8 mouse cellular contexts compared by ENCODE assay signal in the genomic region with DNA sequence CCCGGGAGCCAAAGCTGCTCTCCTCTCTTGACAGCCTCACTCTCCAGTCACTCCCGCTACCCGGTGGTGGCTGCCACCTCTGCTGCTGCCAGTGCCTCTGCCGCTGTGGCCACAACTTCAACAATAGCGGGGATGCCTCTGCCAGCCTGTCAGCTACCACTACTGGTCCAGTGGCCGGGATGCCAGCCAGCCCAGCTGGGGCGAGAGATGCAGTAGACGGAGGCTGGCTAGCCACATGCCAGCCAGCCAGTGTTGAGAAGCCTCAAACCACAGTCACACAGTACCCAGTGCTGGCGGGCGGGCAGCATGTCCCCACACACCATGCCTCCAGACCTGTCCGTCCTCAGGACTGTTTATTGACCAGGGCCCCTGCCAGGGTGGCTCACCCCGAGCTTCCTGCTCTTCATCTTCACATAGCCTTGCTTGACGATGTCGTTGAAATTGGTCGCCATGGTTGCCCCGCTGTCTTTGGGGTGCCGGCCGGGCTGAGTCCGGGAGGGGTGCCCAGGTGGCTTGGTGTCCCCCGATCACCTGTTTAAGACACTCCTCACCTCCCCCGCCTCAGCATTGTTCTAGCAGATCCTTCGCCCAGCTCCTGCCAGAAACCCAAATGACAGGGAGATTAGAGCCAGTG. TPM values are rescaled to one million over a fixed set of nuclear protein-coding genes. Genes with fewer than 3 reads are reported as not detected.
DNase-seq lines count a peak whose midpoint lies in the region; ATAC-seq and TF ChIP-seq lines count a peak whose summit lies in the region.

No protein-coding gene starts in this region.

- TF ChIP-seq EP300 in heart, adult 2 months (IDR thresholded peaks at IDR 0.05; ENCODE audit: insufficient read depth, low read depth, low read length) = no peak
- no peak for TF ChIP-seq EP300 in lung, postnatal 0 days (IDR thresholded peaks at IDR 0.05)

- H3K4me1 ChIP-seq in heart, adult 2 months (ENCODE audit: control insufficient read depth, insufficient read depth, low read length) = peaks cover 15% of the 10 kb centered on the region
- H3K4me1 ChIP-seq in cerebellum, adult 2 months (ENCODE audit: control insufficient read depth, insufficient read depth, low read length) = peaks cover 23% of the 10 kb centered on the region
- peaks cover 34% of the 10 kb centered on the region for H3K4me1 ChIP-seq in lung, postnatal 0 days (ENCODE audit: insufficient read depth, low read depth, low read length)

- H3K27ac ChIP-seq in heart, adult 2 months = peak overlapping the region; percentile 65
- 0 out of 2 replicates have a peak overlapping the region, but pooled peaks have one; percentile 14 for H3K27ac ChIP-seq in cerebellum, adult 2 months (ENCODE audit: insufficient read depth, low read length)
- peak overlapping the region; percentile 93 for H3K27ac ChIP-seq in layer of hippocampus, adult 2 months
- 0 out of 2 replicates have a peak overlapping the region, but pooled peaks have one; percentile 43 for H3K27ac ChIP-seq in lung, postnatal 0 days (ENCODE audit: low read length)

- no peak for TF ChIP-seq CTCF in heart, adult 2 months (IDR thresholded peaks at IDR 0.05)
- TF ChIP-seq CTCF in cerebellum, adult 2 months (IDR thresholded peaks at IDR 0.05; ENCODE audit: borderline replicate concordance, insufficient read depth, low read depth, low read length) = no peak
- no peak for TF ChIP-seq CTCF in layer of hippocampus, adult 2 months (conservative IDR thresholded peaks at IDR 0.05)
- TF ChIP-seq CTCF in lung, postnatal 0 days (IDR thresholded peaks at IDR 0.05) = no peak

- H3K4me2 ChIP-seq in lung, postnatal 0 days (replicated peaks; ENCODE audit: low read depth, low read length) = peak overlapping the region; percentile 69

- WGBS in heart, adult 2 months = 15% methylated on average over 22 of the region's 22 CpGs
- under 1% methylated on average over 22 of the region's 22 CpGs for WGBS in cerebellum, adult 2 months
- WGBS in lung, postnatal 0 days = 4% methylated on average over 20 of the region's 22 CpGs

- H3K79me2 ChIP-seq in heart, adult 2 months (replicated peaks; ENCODE audit: control insufficient read depth, insufficient read depth, low read length) = no peaks in the 10 kb centered on the region

- TF ChIP-seq POLR2A in heart, adult 2 months (IDR thresholded peaks at IDR 0.05; ENCODE audit: insufficient read depth, low read depth, low read length) = no peak
- no peak for TF ChIP-seq POLR2A in cerebellum, adult 2 months (IDR thresholded peaks at IDR 0.05; ENCODE audit: borderline replicate concordance, insufficient read depth, low read length)

- H3K4me3 ChIP-seq in heart, adult 2 months = peak overlapping the region; percentile 29
- peak overlapping the region; percentile 65 for H3K4me3 ChIP-seq in cerebellum, adult 2 months (replicated peaks; ENCODE audit: insufficient read depth, low read depth, low read length)
- peak overlapping the region; percentile 80 for H3K4me3 ChIP-seq in layer of hippocampus, adult 2 months
- H3K4me3 ChIP-seq in lung, postnatal 0 days (ENCODE audit: low read depth, low read length) = peak overlapping the region; percentile 29

- peak; percentile 50 to 52 for DNase-seq in heart, adult 2 months
- DNase-seq in heart, adult 8-10 months (ENCODE audit: low spot score) = no peak
- DNase-seq in cerebellum, adult 2 months = peak; percentile 56 to 61
- DNase-seq in frontal cortex, postnatal 36 days (ENCODE audit: low spot score in 2 of 2) = peak; percentile 67 to 70
- DNase-seq in layer of hippocampus, adult 2 months (ENCODE audit: low spot score in 2 of 2) = peak; percentile 61 to 62
- no peak for DNase-seq in lung, postnatal 0 days (ENCODE audit: low spot score)
- DNase-seq in retina, postnatal 1 day = peak; percentile 48
- DNase-seq in adrenal gland, postnatal 10 days = no peak

- no peaks in the 10 kb centered on the region for H3K9me3 ChIP-seq in lung, postnatal 0 days (ENCODE audit: low read length)

- H3K9ac ChIP-seq in heart, adult 2 months (ENCODE audit: low read depth, low read length) = peak overlapping the region; percentile 38
- peak overlapping the region; percentile 23 for H3K9ac ChIP-seq in lung, postnatal 0 days (replicated peaks; ENCODE audit: low read depth)

- no peaks in the 10 kb centered on the region for H3K36me3 ChIP-seq in heart, adult 2 months (ENCODE audit: control insufficient read depth, insufficient read depth, low read length)
- peaks cover 6% of the 10 kb centered on the region; the same call in 1 of the 2 replicates for H3K36me3 ChIP-seq in lung, postnatal 0 days (ENCODE audit: insufficient read depth, low read length)

- ATAC-seq in lung, postnatal 0 days = no peak

- no peaks in the 10 kb centered on the region for H3K27me3 ChIP-seq in heart, adult 2 months (ENCODE audit: control insufficient read depth, insufficient read depth, low read length)
- H3K27me3 ChIP-seq in cerebellum, adult 2 months (ENCODE audit: control insufficient read depth, insufficient read depth, low read length) = no peaks in the 10 kb centered on the region
- H3K27me3 ChIP-seq in lung, postnatal 0 days (replicated peaks; ENCODE audit: insufficient read depth, low read length) = no peaks in the 10 kb centered on the region

- intact Hi-C loops in heart, adult 2 months (cut with DNase I) = no loop called here

RNA-seq across cellular contexts. Expression of a gene that starts 5.5 kb away (rescaled TPM):
- 10 to 100 TPM; 13.7 to 14.8 TPM for total RNA-seq in heart, adult 2 months (2021)
- polyA plus RNA-seq in heart, adult 2 months (2012; rRNA removed) = 23.0 and 36.2 TPM in 2 replicates
- 10 to 100 TPM in 3 of 4 experiments, 1 to 10 TPM in 1; 9.2 to 15.2 (median 14.8) TPM for total RNA-seq in heart, adult 8-10 months (2022)
- polyA plus RNA-seq in cerebellum, adult 2 months (2012; rRNA removed) = 12.1 and 12.5 TPM in 2 replicates
- 10 to 100 TPM; 24.1 to 26.4 TPM for total RNA-seq in layer of hippocampus, adult 2 months (2021)
- polyA plus RNA-seq in lung, postnatal 0 days (2015; fragmentation: Nextera tagmentation; extraction: Ambion mirVana) = 42.7 and 47.5 TPM in 2 replicates
- total RNA-seq in adrenal gland, postnatal 10 days (2021) = 10 to 100 TPM; 26.3 to 26.7 TPM

RNA-seq across cellular contexts. Expression of a gene that starts 13.3 kb away (rescaled TPM):
- total RNA-seq in heart, adult 2 months (2021) = 10 to 100 TPM; 55.9 to 69.5 TPM
- polyA plus RNA-seq in heart, adult 2 months (2012; rRNA removed) = 142 and 198 TPM in 2 replicates
- total RNA-seq in heart, adult 8-10 months (2022) = 10 to 100 TPM; 65.4 to 71.4 (median 68.7) TPM
- 154 and 166 TPM in 2 replicates for polyA plus RNA-seq in cerebellum, adult 2 months (2012; rRNA removed)
- total RNA-seq in layer of hippocampus, adult 2 months (2021) = 10 to 100 TPM; 69.1 to 71.4 TPM
- polyA plus RNA-seq in lung, postnatal 0 days (2015; fragmentation: Nextera tagmentation; extraction: Ambion mirVana) = 98.4 and 103 TPM in 2 replicates
- 10 to 100 TPM; 56.7 to 64.3 TPM for total RNA-seq in adrenal gland, postnatal 10 days (2021)

RNA-seq across cellular contexts. Expression of a gene that starts 32.4 kb away (rescaled TPM):
- total RNA-seq in heart, adult 2 months (2021) = 10 to 100 TPM; 81.9 to 98.6 TPM
- 57.2 TPM in 2 replicates for polyA plus RNA-seq in heart, adult 2 months (2012; rRNA removed)
- 10 to 100 TPM; 72.2 to 85.6 (median 78.5) TPM for total RNA-seq in heart, adult 8-10 months (2022)
- 58.2 and 58.4 TPM in 2 replicates for polyA plus RNA-seq in cerebellum, adult 2 months (2012; rRNA removed)
- 10 to 100 TPM; 60.9 to 67.2 TPM for total RNA-seq in layer of hippocampus, adult 2 months (2021)
- polyA plus RNA-seq in lung, postnatal 0 days (2015; fragmentation: Nextera tagmentation; extraction: Ambion mirVana) = 66.7 and 74.5 TPM in 2 replicates
- total RNA-seq in adrenal gland, postnatal 10 days (2021) = 100 to 1,000 TPM; 101 to 127 TPM

RNA-seq across cellular contexts. Expression of a gene that starts 32.5 kb away (rescaled TPM):
- total RNA-seq in heart, adult 2 months (2021) = 100 to 1,000 TPM; 545 to 681 TPM
- 823 and 843 TPM in 2 replicates for polyA plus RNA-seq in heart, adult 2 months (2012; rRNA removed)
- 100 to 1,000 TPM; 675 to 794 (median 735) TPM for total RNA-seq in heart, adult 8-10 months (2022)
- 155 and 163 TPM in 2 replicates for polyA plus RNA-seq in cerebellum, adult 2 months (2012; rRNA removed)
- 10 to 100 TPM; 78.2 to 83.7 TPM for total RNA-seq in layer of hippocampus, adult 2 months (2021)
- polyA plus RNA-seq in lung, postnatal 0 days (2015; fragmentation: Nextera tagmentation; extraction: Ambion mirVana) = 47.1 and 51.4 TPM in 2 replicates
- 100 to 1,000 TPM; 270 to 345 TPM for total RNA-seq in adrenal gland, postnatal 10 days (2021)

RNA-seq across cellular contexts. Expression of a gene that starts 47.3 kb away (rescaled TPM):
- total RNA-seq in heart, adult 2 months (2021) = 1 to 10 TPM; 5.0 to 5.7 TPM
- 5.2 and 6.4 TPM in 2 replicates for polyA plus RNA-seq in heart, adult 2 months (2012; rRNA removed)
- 1 to 10 TPM; 3.0 to 5.7 (median 4.4) TPM for total RNA-seq in heart, adult 8-10 months (2022)
- polyA plus RNA-seq in cerebellum, adult 2 months (2012; rRNA removed) = 3.0 and 3.2 TPM in 2 replicates
- total RNA-seq in layer of hippocampus, adult 2 months (2021) = 1 to 10 TPM; 1.7 to 1.9 TPM
- polyA plus RNA-seq in lung, postnatal 0 days (2015; fragmentation: Nextera tagmentation; extraction: Ambion mirVana) = 14.6 and 17.2 TPM in 2 replicates
- total RNA-seq in adrenal gland, postnatal 10 days (2021) = 10 to 100 TPM; 11.0 to 11.7 TPM

Comparison
In these comparisons a context has a peak if more than half of its experiments do, and no peak if none do; other contexts are left out.
1. DNase-seq: peak in heart, adult 2 months (2 of 2), cerebellum, adult 2 months (2 of 2), frontal cortex, postnatal 36 days (2 of 2), layer of hippocampus, adult 2 months (2 of 2) and retina, postnatal 1 day (single experiment); none in heart, adult 8-10 months (single experiment), lung, postnatal 0 days (single experiment) and adrenal gland, postnatal 10 days (single experiment).
2. H3K27ac ChIP-seq: peak in every context shown above with its lines; median percentile 93 in layer of hippocampus, adult 2 months; 65 in heart, adult 2 months; 43 in lung, postnatal 0 days; 14 in cerebellum, adult 2 months.
3. H3K4me3 ChIP-seq: peak in every context shown above with its lines; median percentile 80 in layer of hippocampus, adult 2 months; 65 in cerebellum, adult 2 months; 29 in heart, adult 2 months; 29 in lung, postnatal 0 days.